Mouse (Mus musculus): ENCODE data around the gene Gm4297.
"Not testable (repeated sequence)": the region's sequence is repeated elsewhere in the genome, so short reads cannot be mapped to it uniquely, and the experiment has no call there.

The Gm4297 gene

GRCm38 (mm10) chrX:24574795-24575194 is at the start of gene Gm4297:
Gene Gm4297 (minus strand): TSS chrX:24574895.
- not testable (repeated sequence) for DNase-seq (ENCODE audit: low read depth, low spot score)

Measured in ZHBTc4 (cell line).